ENCODE assay signal across 29 mouse cellular contexts in genomic region chr8:94825170-94825569, GRCm38 (mm10). TPM values are rescaled to one million over a fixed set of nuclear protein-coding genes. Genes with fewer than 3 reads are reported as not detected.
"Had no signal": no experiment of that assay in that cellular context is flagged by ENCODE, and none has a peak within 500 bp of the region (broad histone marks: within the 10 kb centered on the region; RNA-seq: fewer than 3 reads in every experiment).

No protein-coding gene starts in this region.

- DNase-seq: gastrocnemius, postnatal 14 days; gastrocnemius, postnatal 36 days; heart, adult 11 months; heart, adult 2 months; heart, postnatal 10 days; heart, postnatal 4 days; kidney, adult 18-20 months; kidney, adult 8-10 months; kidney, postnatal 10 days; kidney, postnatal 25 days; kidney, postnatal 4 days; liver; liver, embryonic 13.5 days had no signal

- ATAC-seq: hindbrain, embryonic 16.5 days; inflammation-experienced regulatory T-cells, adult 6 months; intestine, embryonic 15.5 days; intestine, postnatal 0 days had no signal

- H3K4me3 ChIP-seq: heart, adult 2 months; heart, embryonic 12.5 days; hindbrain, embryonic 10.5 days; hindbrain, embryonic 12.5 days; intestine, embryonic 15.5 days; layer of hippocampus, adult 2 months; left cerebral cortex, adult 2 months; limb, embryonic 10.5 days; limb, embryonic 12.5 days; liver, embryonic 13.5 days had no signal

- H3K27ac ChIP-seq: heart, adult 2 months; hindbrain, embryonic 10.5 days; hindbrain, embryonic 12.5 days; hindbrain, embryonic 14.5 days; intestine, embryonic 15.5 days; layer of hippocampus, adult 2 months; left cerebral cortex, adult 2 months; limb, embryonic 10.5 days; limb, embryonic 12.5 days; liver, embryonic 13.5 days had no signal

- H3K9ac ChIP-seq: heart, embryonic 12.5 days; hindbrain, embryonic 12.5 days; hindbrain, embryonic 14.5 days; intestine, embryonic 15.5 days; limb, embryonic 12.5 days; liver, embryonic 13.5 days had no signal

- H3K4me1 ChIP-seq: heart, embryonic 12.5 days; hindbrain, embryonic 12.5 days; intestine, embryonic 15.5 days; limb, embryonic 10.5 days; limb, embryonic 12.5 days had no signal

- H3K27me3 ChIP-seq: heart, embryonic 12.5 days; hindbrain, embryonic 12.5 days; intestine, embryonic 15.5 days; limb, embryonic 12.5 days; liver, embryonic 13.5 days had no signal

- H3K4me2 ChIP-seq: heart, embryonic 12.5 days; hindbrain, embryonic 12.5 days; hindbrain, embryonic 14.5 days; intestine, embryonic 15.5 days; limb, embryonic 12.5 days; liver, embryonic 11.5 days; liver, embryonic 13.5 days had no signal

- H3K9me3 ChIP-seq: heart, embryonic 12.5 days; hindbrain, embryonic 12.5 days; intestine, embryonic 15.5 days; limb, embryonic 10.5 days; limb, embryonic 12.5 days; liver, embryonic 13.5 days had no signal

RNA-seq across cellular contexts. Expression of gene Ccl17, which starts 14.9 kb away (rescaled TPM):
- total RNA-seq: gastrocnemius, adult 18-20 months; gastrocnemius, postnatal 14 days; gastrocnemius, postnatal 36 days; heart, adult 2 months; heart, postnatal 10 days; heart, postnatal 25 days had no signal
- polyA plus RNA-seq: hindbrain, embryonic 10.5 days; hindbrain, embryonic 12.5 days; inflammation-experienced regulatory T-cells, adult 6 months; intestine, embryonic 15.5 days; kidney, embryonic 14.5 days; limb, embryonic 10.5 days; limb, embryonic 12.5 days had no signal
